Mouse (Mus musculus): ENCODE measurements around the gene Ky.

Ky gene

GRCm38 (mm10) chr9:102505700-102506585, at the start of gene Ky:
Ky (plus strand) TSS chr9:102505750.
- DNase-seq, result peak; percentile 70

- DNase-seq, result no peak
These were observed 43.3 kb upstream of the Ky start for GRCm38 (mm10) chr9:102462251-102462650.

- DNase-seq, result no peak
These were observed 40.5 kb upstream of the Ky start for GRCm38 (mm10) chr9:102465044-102465443.

- DNase-seq, result no peak
These were observed 39.8 kb upstream of the Ky start for GRCm38 (mm10) chr9:102465726-102466125.

- DNase-seq, result no peak
These were observed 35.3 kb upstream of the Ky start for GRCm38 (mm10) chr9:102470076-102470819.

- no peak for DNase-seq
These were observed 27.6 kb upstream of the Ky start for GRCm38 (mm10) chr9:102477767-102478450.

GRCm38 (mm10) chr9:102478451-102478835, 27.1 kb upstream of the Ky start:
- DNase-seq, result no peak

GRCm38 (mm10) chr9:102479022-102479421, 26.5 kb upstream of the Ky start:
- DNase-seq, result peak; percentile 47

GRCm38 (mm10) chr9:102492031-102492795, 13.3 kb upstream of the Ky start:
- DNase-seq, result peak; percentile 49

GRCm38 (mm10) chr9:102493044-102493443, 12.5 kb upstream of the Ky start:
- peak; percentile 85 for DNase-seq

- DNase-seq, result no peak
These were observed 11.6 kb upstream of the Ky start for GRCm38 (mm10) chr9:102493916-102494315.

- DNase-seq, result no peak
These were observed 11.1 kb upstream of the Ky start for GRCm38 (mm10) chr9:102494454-102494853.

GRCm38 (mm10) chr9:102495266-102495665, 10.3 kb upstream of the Ky start:
- DNase-seq, result no peak

GRCm38 (mm10) chr9:102496481-102497041, 9.0 kb upstream of the Ky start:
- no peak for DNase-seq

- no peak for DNase-seq
These were observed 8.4 kb upstream of the Ky start for GRCm38 (mm10) chr9:102497089-102497690.

GRCm38 (mm10) chr9:102497833-102498430, 7.6 kb upstream of the Ky start:
- DNase-seq, result no peak

GRCm38 (mm10) chr9:102498701-102499100, 6.8 kb upstream of the Ky start:
- no peak for DNase-seq

GRCm38 (mm10) chr9:102499266-102499665, 6.3 kb upstream of the Ky start:
- DNase-seq, result no peak

GRCm38 (mm10) chr9:102499746-102500145, 5.8 kb upstream of the Ky start:
- no peak for DNase-seq

- DNase-seq, result peak; percentile 49
These were observed 4.4 kb upstream of the Ky start for GRCm38 (mm10) chr9:102501113-102501512.

- no peak for DNase-seq
These were observed 3.4 kb upstream of the Ky start for GRCm38 (mm10) chr9:102502015-102502633.
